Mouse (Mus musculus) cerebellum, adult 2 months (tissue): ENCODE results near the gene Fcgrt. TPM values are rescaled to one million over a fixed set of nuclear protein-coding genes. Genes with fewer than 3 reads are reported as not detected.

Experiments used
- DNase-seq, 2 experiments: peaks; one replicate each; pipeline ENCODE4 v3.0.0; 2021
- H3K27ac ChIP-seq: fragments of 200-500 bp; 2 replicates; pipeline ENCODE4 v1.5.1; 2012; ENCODE audit warnings: low read length, control low read depth, inconsistent platforms; ENCODE audit not compliant: insufficient read depth
- H3K27me3 ChIP-seq: fragments of 200-500 bp; 2 replicates; pipeline ENCODE4 v1.6.1; 2012; ENCODE audit warnings: inconsistent platforms, mild to moderate bottlenecking, low read length, moderate library complexity; ENCODE audit not compliant: control insufficient read depth, insufficient read depth
- H3K4me1 ChIP-seq: fragments of 200-500 bp; 2 replicates; pipeline ENCODE4 v1.6.1; 2011; ENCODE audit warnings: low read length; ENCODE audit not compliant: control insufficient read depth, insufficient read depth
- H3K4me3 ChIP-seq: fragments of 200-500 bp; replicated peaks from 2 replicates; pipeline ENCODE3; 2011; ENCODE audit warnings: mild to moderate bottlenecking, low read depth, low read length, control low read depth; ENCODE audit not compliant: insufficient read depth
- CTCF ChIP-seq: fragments of 200-500 bp; IDR thresholded peaks from 2 replicates; pipeline ENCODE4 v1.5.1; 2011; ENCODE audit warnings: low read depth, mild to moderate bottlenecking, control low read depth, low read length, moderate library complexity, borderline replicate concordance; ENCODE audit not compliant: insufficient read depth
- POLR2A ChIP-seq: fragments of 200-500 bp; IDR thresholded peaks from 2 replicates; pipeline ENCODE4 v1.6.1; 2011; ENCODE audit warnings: low read length, control low read depth, borderline replicate concordance; ENCODE audit not compliant: insufficient read depth
- WGBS: fragments of 180-500 bp; shearing (Covaris S2); methylation state at CpG from one replicate; pipeline ENCODE4 v1.1.7; 2018; 5-methylcytosine and 5-hydroxymethylcytosine counted together
- polyA plus RNA-seq: library from polyadenylated mRNA; depleted of rRNA; stranded (reverse); fragments of >200 nt; gene quantifications from 2 replicates; pipeline ENCODE4 v1.2.3, GENCODE M21; 2012

Fcgrt gene
- polyA plus RNA-seq, 1 experiment: 32.1 TPM

DNA sequence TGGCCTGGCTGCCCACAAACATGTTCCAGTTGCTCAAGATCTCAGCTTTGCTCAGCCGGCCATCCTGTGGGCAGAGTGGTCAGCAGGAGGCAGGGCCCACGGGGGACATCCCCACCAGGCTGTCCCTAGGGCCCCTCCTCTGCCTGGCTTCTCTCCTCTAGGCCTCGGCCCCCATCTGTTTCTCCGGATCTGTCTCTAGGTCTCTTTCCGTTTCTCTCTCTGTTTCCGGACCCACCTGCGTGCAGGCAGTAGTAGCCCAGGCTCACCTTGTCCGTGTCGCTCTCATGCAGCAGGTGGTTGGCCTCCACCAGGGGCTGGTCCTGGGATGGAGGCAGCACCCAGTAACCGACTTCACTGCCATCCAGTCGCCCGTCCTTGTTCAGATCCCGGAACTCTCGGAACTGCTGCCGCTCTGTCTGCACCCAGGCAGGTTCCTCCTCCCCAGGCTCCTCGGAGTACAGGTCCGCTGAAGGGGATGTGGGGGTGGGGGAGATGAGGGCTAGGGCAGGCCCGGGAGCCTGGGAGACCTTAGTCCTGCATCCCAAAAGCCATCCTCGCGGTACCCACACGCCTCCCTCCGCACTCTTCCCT lies 20.3 kb downstream of the Fcgrt start:
- no peak for TF ChIP-seq CTCF
- no peak for TF ChIP-seq POLR2A
- Histone ChIP-seq H3K27me3 (no peaks in the 10 kb centered on the region), H3K4me3 (no peak overlapping the region), H3K4me1 (no peaks in the 10 kb centered on the region), H3K27ac (no peak overlapping the region)
- 80% methylated on average over 22 of the region's 22 CpGs for WGBS
- DNase-seq: no peak

DNA sequence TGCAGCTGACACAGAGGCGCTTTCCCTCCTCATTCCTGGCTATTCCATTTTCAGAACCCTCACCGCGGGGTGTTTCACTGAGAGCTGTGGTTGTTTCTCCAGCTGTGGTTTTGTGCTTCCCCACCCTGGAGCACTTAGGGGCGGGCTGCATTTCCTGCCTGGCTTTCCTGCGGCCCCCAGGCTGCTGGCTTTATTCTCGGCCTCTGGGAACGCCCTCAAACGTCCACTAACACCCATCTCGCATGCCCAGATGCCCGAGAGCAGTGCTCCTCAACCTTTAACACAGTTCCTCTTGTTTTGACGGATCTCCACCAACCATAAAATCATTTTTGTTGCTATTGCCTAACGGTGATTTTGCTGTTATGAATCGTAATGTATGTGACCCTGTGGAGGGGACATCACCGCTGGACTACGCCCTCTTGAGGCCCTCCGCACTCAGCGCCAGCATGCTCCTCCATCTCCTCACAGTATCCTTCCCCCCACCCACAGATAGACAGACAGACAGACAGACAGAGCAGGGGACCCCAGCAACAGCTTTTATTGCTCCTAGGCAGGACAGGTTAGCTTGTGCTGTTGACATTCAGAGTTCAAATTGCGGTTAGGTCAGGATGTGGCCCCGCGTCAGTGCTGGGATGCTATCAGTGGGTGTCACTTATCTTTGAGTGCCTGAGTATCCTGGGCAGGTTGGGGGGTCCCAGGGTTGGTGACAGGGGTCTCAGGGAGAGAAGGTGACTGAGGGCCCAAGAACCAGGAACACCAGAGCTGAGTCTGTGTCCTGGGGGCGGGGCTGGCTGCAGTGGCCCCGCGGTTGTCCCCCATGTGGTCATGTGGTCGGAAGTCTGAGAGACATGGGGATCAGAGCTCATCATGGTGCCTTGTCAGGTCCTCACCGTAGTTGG lies 21.0 kb downstream of the Fcgrt start:
- no peak for DNase-seq
- no peaks in the 10 kb centered on the region for H3K4me1 ChIP-seq
- H3K27ac ChIP-seq: no peak overlapping the region; the same call in 1 of the 2 replicates
- TF ChIP-seq CTCF (no peak), POLR2A (no peak)
- no peaks in the 10 kb centered on the region for H3K27me3 ChIP-seq
- 72% methylated on average over 25 of the region's 25 CpGs for WGBS
- H3K4me3 ChIP-seq: no peak overlapping the region

DNA sequence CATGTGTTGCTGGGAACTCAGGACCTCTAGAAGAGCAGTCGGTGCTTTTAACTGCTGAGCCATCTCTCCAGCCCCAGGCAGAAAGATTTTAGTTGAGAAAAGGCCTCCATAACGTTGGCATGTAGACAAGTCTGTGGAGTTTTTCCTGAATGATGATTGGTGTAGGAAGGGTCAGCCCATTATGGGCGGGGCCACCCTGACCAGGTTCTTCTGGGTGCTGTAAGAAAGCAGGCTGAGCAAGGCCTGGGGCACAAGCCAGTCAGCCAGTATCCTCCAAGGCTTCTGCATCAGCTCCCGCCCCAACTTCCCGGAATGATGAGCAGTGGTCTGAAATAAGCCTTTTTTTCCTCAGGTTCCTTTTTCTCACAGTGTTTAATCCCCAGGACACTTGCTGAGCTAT lies 22.6 kb downstream of the Fcgrt start:
- DNase-seq: no peak
- H3K27ac ChIP-seq: no peak overlapping the region
- no peaks in the 10 kb centered on the region for H3K27me3 ChIP-seq
- no peaks in the 10 kb centered on the region for H3K4me1 ChIP-seq
- TF ChIP-seq POLR2A (no peak), CTCF (no peak)
- H3K4me3 ChIP-seq: no peak overlapping the region
- 58% methylated on average over 5 of the region's 5 CpGs for WGBS

DNA sequence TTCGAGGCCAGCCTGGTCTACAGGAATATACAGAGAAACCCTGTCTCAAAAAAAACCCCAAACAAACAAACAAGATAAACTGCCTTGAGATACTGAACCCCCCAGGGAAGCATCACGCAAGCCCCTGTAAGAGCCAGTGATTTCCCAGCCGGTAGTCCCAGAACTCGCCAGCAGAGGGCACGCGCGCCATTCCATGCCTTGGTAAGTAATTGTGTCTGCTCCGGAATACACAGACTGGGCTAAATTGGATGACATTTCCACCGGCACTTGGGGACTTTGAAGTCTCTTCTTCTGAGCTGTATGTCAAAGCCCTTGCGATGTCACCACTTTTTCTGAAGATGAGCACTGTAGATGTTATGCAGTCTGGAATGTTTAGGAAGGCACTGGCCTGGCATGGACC lies 23.8 kb downstream of the Fcgrt start:
- peak; percentile 89 for TF ChIP-seq CTCF
- TF ChIP-seq POLR2A: no peak
- peak; percentile 80 to 90 for DNase-seq
- Histone ChIP-seq H3K27me3 (no peaks in the 10 kb centered on the region), H3K27ac (no peak overlapping the region), H3K4me3 (no peak overlapping the region), H3K4me1 (peaks cover 8% of the 10 kb centered on the region)
- WGBS: under 1% methylated on average over 10 of the region's 10 CpGs

DNA sequence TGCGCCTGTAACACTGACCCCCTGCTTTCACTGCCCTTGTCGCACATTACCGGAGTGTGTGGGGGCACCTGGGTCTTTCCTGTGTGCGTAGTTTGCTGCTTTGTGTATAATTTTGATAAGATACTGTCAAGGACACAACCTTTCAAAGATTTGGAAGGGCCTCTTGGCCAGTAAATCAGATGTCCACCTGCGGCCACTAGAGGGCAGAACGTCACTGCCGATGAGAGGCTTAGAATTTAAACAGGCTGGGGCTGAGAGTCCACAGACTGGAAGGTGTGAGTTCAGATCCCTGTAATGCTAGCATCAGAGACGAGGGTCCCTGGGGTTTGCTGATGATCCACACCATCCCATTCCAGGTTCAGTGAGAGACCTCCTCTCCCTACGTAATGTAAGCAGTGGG lies 25.1 kb downstream of the Fcgrt start:
- no peak overlapping the region for H3K4me3 ChIP-seq
- no peak for TF ChIP-seq POLR2A
- TF ChIP-seq CTCF: peak; percentile 76
- H3K27ac ChIP-seq: no peak overlapping the region
- DNase-seq: peak; percentile 62 to 73
- WGBS: 37% methylated on average over 9 of the region's 9 CpGs
- H3K27me3 ChIP-seq: no peaks in the 10 kb centered on the region
- H3K4me1 ChIP-seq: peaks cover 9% of the 10 kb centered on the region

DNA sequence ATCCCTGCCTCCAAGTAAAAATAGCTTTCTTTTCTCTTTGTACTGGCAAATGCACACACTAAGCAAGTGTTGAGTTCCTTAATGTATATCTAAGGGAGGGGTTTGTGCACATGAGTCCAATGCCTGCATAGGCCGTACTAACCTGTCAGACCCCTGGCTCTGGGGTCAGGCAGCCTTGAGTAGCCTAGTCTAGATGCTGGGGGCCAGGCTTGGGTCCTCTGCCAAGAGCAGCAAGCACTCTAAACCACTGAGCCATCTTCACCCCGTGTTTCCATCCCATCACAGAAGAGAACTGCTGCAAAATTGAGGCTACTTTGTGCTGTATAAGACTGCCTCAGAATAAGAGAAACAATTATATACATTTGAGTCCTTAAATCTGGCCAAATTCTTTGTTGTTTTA lies 25.8 kb downstream of the Fcgrt start:
- Histone ChIP-seq H3K4me3 (no peak overlapping the region), H3K27me3 (no peaks in the 10 kb centered on the region), H3K27ac (no peak overlapping the region), H3K4me1 (peaks cover 9% of the 10 kb centered on the region)
- no peak for DNase-seq
- no peak for TF ChIP-seq CTCF
- no peak for TF ChIP-seq POLR2A
- WGBS: 86% methylated on average over 2 of the region's 2 CpGs

DNA sequence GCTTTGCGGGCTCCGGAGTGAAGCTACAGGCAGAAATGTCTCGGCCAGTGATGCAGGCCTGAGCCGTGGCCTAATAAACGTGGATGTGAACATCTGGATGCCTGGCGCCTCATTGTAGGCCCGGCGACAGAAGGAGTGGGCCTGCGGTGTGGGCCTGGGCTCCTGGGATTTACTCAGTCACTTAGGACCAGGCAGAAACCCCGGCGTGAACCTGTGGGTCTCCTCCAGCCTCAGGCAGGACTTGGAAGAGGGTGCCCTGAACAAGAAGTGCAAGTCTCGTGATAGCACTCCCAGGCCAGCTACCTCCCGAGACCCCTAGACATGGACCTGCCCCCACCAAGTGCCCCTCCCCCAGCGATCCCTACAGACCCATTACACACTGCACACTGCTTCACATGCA lies 26.3 kb downstream of the Fcgrt start:
- DNase-seq: no peak
- no peak overlapping the region for H3K4me3 ChIP-seq
- TF ChIP-seq POLR2A (no peak), CTCF (no peak)
- WGBS: 78% methylated on average over 14 of the region's 14 CpGs
- H3K4me1 ChIP-seq: peaks cover 9% of the 10 kb centered on the region
- no peak overlapping the region for H3K27ac ChIP-seq
- H3K27me3 ChIP-seq: no peaks in the 10 kb centered on the region

DNA sequence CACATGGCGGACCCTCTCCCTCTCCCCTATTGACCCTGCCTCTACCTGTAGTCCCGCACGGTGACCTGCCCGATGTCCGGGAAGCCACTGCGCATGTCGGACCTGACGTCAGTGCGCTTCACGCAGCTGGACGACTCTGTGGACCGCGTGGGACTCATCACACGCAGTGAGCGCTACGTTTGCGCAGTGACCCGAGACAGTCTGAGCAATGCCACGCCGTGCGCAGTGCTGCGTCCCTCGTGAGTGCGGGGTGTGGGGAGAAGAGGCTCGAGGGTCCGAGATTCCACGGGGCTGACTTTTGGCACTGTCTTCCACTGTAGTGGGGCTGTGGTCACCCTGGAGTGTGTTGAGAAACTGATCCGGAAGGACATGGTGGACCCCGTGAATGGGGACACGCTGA lies 27.1 kb downstream of the Fcgrt start:
- no peak overlapping the region for H3K4me3 ChIP-seq

More for the DNA sequence above, 27.1 kb downstream of the Fcgrt start:
- 90% methylated on average over 30 of the region's 30 CpGs for WGBS
- no peaks in the 10 kb centered on the region for H3K27me3 ChIP-seq
- peaks cover 9% of the 10 kb centered on the region for H3K4me1 ChIP-seq
- TF ChIP-seq CTCF (no peak), POLR2A (no peak)
- H3K27ac ChIP-seq: no peak overlapping the region
- DNase-seq: no peak
